Mouse (Mus musculus) granulocyte monocyte progenitor cell, adult 5-6 weeks (primary cell): Measurements from ENCODE around the gene Chmp5. TPM values are rescaled to one million over a fixed set of nuclear protein-coding genes. Genes with fewer than 3 reads are reported as not detected.
"Not testable (repeated sequence)": the region's sequence is repeated elsewhere in the genome, so short reads cannot be mapped to it uniquely, and the experiment has no call there.

Experiments used
- ATAC-seq: replicated peaks from 2 replicates; pipeline ENCODE4 v1.8.0; 2016; ENCODE audit warnings: mild to moderate bottlenecking, moderate TSS enrichment, inconsistent platforms; ENCODE audit not compliant: poor library complexity, severe bottlenecking
- total RNA-seq, 2 experiments: library from RNA; stranded (forward) in 1 of 2; stranded (reverse) in 1 of 2; fragments of 200-712, 200-1000 nt in 1 of 2; fragments of >200 nt in 1 of 2; fragmentation: Nextera tagmentation in 1 of 2; gene quantifications; 2 replicates each; pipeline ENCODE4 v1.2.3; 2014 to 2017

Gene Chmp5
- total RNA-seq (2014; fragmentation: Nextera tagmentation) (29.9 and 35.6 TPM in 2 replicates), total RNA-seq (2017) (57.8 and 87.8 TPM in 2 replicates)

DNA sequence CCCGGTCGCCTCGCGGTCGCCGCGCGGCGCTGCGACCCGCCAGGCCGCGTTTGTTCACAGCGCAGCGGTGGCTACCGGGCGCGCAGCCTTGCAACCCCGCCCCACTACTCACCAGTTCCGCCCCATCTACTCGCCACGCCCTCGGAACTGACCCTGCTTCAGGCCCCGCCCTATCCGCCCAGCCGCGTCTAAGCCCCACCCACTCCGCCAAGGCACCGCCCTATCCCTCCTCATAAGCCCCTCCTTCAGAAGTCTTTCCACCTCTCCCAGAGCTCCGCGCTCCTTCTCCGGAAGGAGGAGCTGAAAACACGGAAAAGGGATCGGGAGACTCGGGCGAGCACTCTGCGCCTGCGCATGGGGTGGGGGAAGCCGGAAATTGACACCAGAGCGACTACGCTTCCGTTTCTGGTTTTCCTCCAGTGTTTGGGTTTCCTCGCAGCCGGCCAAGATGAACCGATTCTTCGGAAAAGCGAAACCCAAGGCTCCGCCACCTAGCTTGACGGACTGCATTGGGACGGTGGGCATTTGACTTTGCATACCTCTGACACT is at the start of gene Chmp5, which contains the start of gene Bag1:
Chmp5 (plus strand) TSS at position 248 of the 549 bp plus-strand sequence.
Bag1 (minus strand) TSS at position 135 of the 549 bp plus-strand sequence.
- peak; percentile 98 for ATAC-seq

DNA sequence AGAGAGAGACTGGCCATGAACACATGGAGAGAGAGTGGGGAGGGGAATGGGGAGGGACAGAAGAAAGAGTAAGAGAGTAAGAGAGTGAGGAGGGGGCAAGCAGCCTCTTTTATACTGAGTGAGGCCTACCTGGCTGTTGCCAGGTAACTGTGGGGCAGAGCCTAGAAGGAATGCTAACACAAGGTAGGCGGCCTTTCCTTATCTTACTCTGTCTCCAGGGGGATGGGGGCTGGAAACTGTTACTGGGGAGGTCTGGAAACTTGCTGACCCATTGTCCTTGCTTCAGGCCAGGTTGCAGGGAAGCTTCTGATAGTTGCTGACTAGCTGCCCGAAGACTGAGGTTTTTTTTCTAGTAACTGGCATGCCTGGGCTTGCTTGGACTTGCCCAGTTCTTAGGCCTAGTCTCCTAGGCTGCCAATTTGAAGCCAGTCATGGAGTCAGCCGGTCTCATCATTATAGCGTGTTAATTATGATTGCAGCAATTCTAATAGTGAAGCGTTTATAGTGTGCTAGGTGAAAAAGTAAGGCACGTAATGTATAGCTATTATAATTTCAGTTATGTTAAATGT is 49.6 kb upstream of the Chmp5 start:
- no peak for ATAC-seq

DNA sequence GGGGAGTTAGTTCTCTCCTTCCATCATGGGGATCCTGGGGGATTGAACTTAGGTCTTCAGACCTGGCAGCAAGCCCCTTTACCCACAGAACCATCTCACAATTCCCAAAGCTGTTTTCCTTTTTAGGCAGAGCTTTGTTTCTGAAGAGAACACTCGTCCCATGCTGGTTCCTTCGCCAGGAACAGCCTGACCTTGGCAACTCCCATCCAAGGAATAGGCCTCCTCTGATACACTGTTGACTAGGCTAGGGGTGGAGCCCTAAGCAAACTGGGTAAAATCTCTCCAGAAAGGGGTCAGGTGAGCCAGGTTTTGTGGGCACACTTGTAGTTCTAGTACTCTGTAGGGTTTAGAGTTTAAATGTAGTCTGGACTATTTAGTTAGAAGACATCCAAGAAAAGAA is 48.9 kb upstream of the Chmp5 start:
- ATAC-seq, result no peak

GRCm38 (mm10) chr4:40900071-40900470 is 48.1 kb upstream of the Chmp5 start:
- no peak for ATAC-seq

- ATAC-seq, result no peak
These were observed 47.6 kb upstream of the Chmp5 start for GRCm38 (mm10) chr4:40900612-40901011.

DNA sequence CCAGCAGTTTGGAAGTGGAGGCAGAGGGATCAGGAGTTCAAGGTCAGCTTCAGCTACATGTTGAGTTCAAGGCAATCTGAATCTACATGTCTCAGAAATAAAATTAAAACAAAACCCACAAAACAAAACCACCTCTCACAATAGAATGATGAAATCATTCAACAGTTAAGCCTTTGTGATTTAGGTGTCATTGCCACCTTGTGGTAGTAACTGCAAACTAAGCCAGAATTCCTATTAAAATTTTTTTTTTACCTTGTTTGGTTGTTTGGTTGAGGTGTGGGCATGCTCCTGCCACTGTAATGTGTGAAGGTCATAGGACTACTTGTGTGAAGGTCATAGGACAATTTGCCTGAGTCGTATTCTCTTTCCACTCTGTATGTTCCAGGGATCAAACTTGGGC is 41.9 kb upstream of the Chmp5 start:
- ATAC-seq, result peak; percentile 63

DNA sequence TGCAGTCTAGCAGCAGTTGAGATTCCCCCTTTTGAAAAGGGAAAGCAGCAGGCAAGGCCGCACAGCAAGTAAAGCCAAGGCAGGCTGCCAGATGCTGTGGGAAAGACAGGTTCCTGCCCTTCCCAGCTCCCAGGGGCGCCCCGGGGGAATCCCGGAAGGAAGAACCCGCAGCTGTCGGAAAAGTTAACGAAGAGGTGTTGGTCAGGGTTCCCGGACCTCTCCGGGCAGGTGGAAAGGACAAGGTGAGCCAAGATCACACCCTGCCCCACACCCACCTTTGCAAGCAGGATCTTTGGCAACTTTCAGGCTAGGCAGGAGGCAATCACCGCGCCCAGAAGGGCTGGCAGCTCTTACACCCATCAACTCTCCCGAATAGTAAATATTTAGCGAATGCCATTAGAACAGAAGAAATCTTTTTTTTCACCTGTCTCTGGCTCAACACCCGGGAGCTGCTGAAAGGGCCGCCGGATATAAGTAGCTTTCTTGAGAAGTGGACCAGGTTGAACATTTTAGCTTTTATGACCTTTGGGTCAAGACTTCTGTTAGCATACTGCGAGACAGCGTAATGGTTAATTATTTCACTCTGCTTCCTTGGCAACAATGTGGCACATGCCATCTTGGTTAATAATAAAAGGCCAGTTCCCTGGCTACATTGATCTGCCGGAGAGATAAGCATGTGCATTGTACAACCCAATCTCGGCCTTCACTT is 39.8 kb upstream of the Chmp5 start:
- no peak for ATAC-seq

- peak; percentile 88 for ATAC-seq
These were observed 33.8 kb upstream of the Chmp5 start for GRCm38 (mm10) chr4:40914287-40914867.

GRCm38 (mm10) chr4:40915947-40916346 is 32.3 kb upstream of the Chmp5 start:
- ATAC-seq, result no peak

- no peak for ATAC-seq
These were observed 31.5 kb upstream of the Chmp5 start for GRCm38 (mm10) chr4:40916592-40917155.

DNA sequence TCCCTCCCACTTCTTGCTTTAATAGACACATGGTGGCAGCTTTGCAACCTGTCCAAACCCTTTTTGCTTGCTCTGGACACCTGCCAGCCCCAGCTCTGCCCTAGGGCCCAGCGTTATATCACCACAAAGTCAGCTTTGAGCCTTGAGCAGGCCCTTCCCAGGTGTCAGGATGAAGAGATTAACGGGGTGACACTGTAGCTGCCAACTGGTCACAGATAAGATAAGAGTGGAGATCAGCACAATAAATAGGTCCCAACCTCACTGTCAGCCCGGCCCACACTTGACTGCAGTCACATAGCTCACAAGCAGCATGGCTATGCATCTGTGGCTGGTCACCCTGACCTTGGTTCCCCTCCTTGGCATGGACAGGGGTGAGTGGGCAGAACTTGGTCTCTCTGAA is 28.4 kb upstream of the Chmp5 start, which contains the start of gene Spink4:
Spink4 (plus strand) TSS at position 268 of the 400 bp plus-strand sequence.
- no peak for ATAC-seq

DNA sequence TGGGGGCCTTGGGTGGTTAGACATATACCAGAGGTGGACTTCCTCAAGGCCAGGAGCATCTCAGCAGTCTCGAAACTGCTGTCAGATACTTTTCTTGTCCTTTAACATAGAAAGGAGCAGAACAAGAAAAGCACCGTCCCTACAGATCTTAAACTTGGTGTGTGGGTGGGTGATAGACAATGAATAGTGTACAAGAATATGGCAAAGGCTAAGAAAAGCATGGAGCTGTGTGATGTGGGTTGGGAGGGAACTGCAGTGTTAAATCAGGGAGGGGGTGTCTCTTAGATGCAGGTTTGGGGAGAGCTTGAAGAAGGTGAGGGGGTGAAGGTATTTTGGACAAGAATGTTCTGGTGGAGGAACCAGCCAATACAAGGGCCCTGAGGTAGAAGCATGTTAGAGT is 27.6 kb upstream of the Chmp5 start:
- ATAC-seq, result no peak

- no peak for ATAC-seq
These were observed 26.9 kb upstream of the Chmp5 start for GRCm38 (mm10) chr4:40921288-40921687.

- no peak for ATAC-seq
These were observed 25.0 kb upstream of the Chmp5 start for GRCm38 (mm10) chr4:40923087-40923651.

DNA sequence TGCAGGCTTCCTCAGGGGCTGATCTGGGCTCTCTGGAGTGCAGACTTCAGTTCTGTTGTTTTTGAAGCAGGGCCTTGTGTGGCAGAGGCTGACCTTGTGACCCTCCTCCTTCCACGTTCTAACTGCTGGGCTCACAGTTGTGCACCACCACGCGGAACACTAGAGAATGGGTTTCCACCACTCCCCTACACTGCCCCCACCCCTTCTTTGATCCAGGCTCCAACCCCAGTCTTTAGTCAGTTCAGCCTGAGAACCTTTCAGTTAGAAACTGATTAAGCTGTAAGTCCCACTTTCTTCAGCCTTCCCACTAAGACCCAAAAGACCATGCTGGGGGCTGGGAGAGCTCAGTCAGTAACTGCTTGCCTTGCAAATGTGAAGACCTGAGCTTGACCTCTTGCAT is 22.6 kb upstream of the Chmp5 start:
- no peak for ATAC-seq

GRCm38 (mm10) chr4:40929046-40929445 is 19.2 kb upstream of the Chmp5 start:
- ATAC-seq, result no peak

GRCm38 (mm10) chr4:40933694-40934093 is 14.5 kb upstream of the Chmp5 start:
- no peak for ATAC-seq

DNA sequence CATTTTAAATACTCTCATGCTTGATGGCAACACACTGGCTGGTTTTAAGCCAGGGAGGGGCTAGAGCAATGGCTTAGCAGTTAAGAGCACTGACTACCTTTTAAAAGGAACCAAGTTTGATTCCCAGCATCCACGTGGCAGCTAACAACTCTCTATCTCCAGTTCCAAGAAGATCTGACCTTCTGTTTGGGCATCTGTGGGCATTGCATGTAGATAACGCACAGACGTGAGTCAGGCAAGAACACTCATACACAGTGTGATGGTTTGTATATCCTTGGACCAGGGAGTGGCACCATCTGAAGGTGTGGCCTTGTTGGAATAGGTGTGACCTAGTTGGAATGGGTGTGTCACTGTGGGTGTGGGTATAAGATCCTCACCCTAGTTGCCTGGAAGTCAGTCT is 13.8 kb upstream of the Chmp5 start:
- not testable (repeated sequence) for ATAC-seq

- no peak for ATAC-seq
These were observed 11.9 kb upstream of the Chmp5 start for GRCm38 (mm10) chr4:40936175-40936839.

- ATAC-seq, result no peak
These were observed 9.4 kb upstream of the Chmp5 start for GRCm38 (mm10) chr4:40938793-40939192.
